Mouse (Mus musculus): ENCODE data around the gene Cldn12.

Gene Cldn12

DNA sequence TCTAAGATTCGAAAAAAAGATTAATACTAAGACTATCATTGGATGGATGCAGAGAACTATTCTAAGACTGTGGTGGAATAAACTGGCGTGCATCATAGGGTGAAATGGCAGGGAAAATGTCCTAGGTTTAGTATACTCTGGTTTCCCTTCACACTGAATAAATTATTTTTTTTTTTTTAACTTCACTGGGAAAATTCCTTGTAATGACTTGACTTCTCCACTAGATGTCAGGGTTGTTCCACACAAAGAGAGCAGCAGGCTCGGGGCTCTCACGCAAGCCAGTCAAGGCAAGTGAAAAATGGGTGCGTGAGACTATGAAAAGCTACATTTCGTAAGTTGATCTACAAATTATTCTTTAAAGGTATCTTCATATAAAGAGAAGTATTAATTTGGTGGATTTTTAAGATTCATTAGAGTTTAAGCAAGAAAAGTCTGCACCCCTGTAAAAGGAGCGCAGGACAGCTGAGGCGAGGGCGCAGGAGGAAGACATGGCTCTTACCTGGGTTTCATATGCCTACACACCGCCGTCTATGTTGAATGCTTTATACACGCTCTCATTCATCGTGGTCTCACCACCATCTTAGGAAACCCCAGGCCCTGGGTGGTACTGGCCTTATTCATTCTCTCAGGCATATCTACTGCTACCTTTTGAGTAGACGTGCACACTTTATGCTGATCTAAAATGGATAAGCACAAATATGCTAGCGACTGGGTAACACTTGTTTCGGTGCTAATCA lies 20.3 kb downstream of the Cldn12 start:
- peak; percentile 6 for DNase-seq (ENCODE audit: extremely low read depth, low read depth)

DNA sequence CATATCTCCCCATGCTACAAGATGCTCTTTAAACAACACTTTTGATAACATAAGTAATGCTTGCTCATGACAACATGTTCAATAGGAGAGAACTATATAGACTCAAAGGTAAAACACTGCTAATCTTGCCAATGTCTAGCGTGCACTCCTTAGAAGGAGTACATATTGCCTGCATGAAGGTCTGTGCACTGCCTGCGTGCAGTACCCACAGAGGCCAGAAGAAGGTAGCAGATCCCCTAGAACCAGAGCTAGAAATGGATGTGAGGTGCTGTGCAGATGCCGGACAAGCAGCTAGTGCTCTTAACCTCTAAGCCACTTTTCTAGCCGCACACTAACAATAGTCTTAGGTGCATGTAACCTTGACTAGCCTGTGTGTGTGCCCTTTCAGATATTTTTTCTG lies 22.6 kb downstream of the Cldn12 start:
- DNase-seq (ENCODE audit: extremely low read depth, low read depth): no peak

DNA sequence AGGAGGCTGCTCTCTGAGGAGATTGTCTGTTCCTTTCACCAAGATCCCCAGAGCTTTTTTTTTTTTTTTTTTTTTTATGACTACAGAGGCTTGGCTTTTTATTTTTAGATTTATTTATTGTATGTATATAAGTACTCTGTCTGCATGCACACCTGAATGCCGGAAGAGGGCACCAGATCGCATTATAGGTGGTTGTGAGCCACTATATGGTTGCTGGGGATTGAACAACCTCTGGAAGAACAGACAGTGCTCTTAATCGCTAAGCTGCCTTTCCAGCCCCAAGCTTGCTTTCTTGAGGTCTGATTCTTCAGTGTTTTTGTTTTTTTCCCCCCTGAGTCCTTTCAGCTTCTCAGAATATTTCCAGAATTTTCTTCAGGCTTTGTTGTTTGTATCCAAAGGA lies 28.7 kb downstream of the Cldn12 start:
- DNase-seq (ENCODE audit: extremely low read depth, low read depth): no peak

DNA sequence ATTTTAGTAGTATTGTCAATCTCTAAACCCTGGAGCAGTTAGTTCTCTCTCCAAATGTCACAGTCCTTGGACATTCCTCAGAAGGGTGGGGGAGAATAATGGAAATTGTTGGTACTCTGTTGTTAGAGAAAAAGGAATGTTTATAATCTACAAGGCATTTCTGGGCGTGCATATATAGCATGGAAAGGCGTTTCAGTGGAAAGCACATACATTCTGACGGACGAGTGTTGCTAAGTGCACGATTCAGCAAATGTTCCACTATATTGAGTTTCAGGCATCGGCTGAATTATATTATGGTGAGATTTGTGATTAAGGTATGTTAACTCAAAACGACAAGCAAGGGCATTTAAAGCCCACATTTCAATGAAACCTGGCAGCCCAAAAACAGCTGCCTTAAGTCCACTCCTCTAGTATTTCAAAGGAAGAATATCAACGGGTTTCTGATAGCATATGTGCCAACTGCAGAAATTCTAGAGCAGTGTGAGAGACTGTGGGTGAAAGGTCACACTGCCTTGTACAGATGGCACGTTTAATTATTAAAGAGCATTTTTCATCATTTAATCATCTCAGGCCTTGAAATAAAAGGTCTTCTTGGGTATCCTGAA lies 31.4 kb downstream of the Cldn12 start:
- no peak for DNase-seq (ENCODE audit: extremely low read depth, low read depth)

DNA sequence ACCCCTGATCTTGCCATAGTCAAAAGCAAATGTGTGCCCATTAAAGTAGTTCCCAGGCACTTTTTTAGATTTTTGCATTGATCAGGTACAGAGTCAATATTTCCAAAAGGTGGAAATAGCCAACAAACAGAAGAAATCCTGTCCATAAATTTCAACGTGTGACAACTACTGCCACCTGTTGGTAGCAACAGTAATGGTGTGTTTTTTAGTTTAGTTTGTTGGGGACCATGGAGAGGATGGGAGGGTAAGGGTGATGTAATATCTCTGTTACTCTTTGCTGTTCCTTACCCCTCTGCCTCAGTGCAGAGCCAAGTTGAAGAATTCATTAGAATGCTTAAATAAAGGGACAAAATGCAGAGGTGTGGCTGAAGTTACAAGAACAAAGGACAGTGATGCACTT lies 33.1 kb downstream of the Cldn12 start:
- no peak for DNase-seq (ENCODE audit: extremely low read depth, low read depth)

DNA sequence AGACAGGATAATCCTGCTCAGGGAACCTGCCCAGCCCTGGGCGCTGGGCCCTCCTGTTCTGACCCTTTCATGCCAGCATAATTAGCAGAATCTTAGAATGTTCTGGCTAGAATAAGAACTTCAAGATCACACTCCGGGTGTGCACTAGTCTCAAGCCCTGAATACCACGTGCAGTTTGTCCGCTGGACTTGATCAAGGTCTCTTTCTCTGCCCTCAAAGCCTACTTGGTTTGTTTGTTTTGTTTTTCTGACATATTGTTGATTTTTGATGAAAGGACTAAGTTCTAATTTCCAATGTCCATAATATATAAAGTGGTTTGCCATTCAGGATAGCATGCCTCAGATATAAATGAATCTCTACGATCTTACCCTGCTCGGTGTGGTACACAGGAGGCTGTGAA lies 35.7 kb downstream of the Cldn12 start, which contains the start of gene 1700015F17Rik:
Gene 1700015F17Rik, minus strand, starts transcription at position 101 of the 400 bp plus-strand sequence.
- DNase-seq (ENCODE audit: extremely low read depth, low read depth): no peak

DNA sequence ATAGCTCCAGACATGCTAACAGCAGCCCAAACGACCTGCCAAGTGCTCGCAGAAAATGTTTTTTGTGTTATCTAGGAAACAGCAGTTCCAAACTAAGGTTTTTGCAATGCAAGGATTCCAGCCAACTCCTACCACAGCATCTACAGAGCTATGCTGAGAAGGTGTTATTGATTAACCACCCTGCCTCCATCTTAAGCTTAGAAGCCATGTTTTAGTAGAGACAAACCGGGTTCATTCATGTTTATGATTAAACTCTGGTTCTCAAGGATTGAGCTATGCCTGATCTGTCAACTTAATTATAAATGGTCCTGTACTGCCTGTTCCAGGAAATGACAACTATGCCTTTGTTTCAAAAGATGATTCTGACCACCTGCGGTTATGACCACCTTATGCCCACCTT lies 38.6 kb downstream of the Cldn12 start:
- DNase-seq (ENCODE audit: extremely low read depth, low read depth): no peak

DNA sequence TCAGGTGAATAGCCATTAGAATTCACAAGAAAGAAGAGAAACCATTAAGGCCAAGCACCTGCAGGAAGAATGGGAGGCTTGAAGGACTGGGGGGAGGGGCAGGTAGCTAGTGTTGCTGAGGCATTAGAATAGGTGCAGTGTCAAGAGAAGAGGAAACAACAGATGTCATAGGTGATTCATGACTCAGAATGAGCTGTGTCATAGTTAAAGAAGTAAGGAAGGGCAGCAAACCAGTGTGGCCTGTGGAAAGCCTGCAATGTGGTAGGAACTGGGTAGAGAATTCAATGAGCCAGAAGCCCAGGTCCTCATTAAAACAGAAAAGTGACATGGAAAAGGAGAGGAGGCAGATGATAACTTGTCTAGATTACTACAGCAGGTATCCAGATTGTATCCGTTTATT lies 49.5 kb downstream of the Cldn12 start:
- DNase-seq (ENCODE audit: extremely low read depth, low read depth): no peak

Data from MEL-GATA-1-ER (cell line).